Mouse (Mus musculus) stomach, postnatal 0 days (tissue): Measurements from ENCODE around the gene Dtx4.

Source experiments
- CTCF ChIP-seq: IDR thresholded peaks from 2 replicates; pipeline ENCODE4 v1.5.1; 2016; ENCODE audit warnings: antibody characterized with exemption, low read depth, mild to moderate bottlenecking, moderate library complexity
- EP300 ChIP-seq: optimal IDR thresholded peaks from 2 replicates; pipeline ENCODE3; 2016; ENCODE audit warnings: antibody characterized with exemption

- TF ChIP-seq CTCF (no peak), EP300 (no peak)
Observed at GRCm38 (mm10) chr19:12498321-12498720, 2.9 kb downstream of the Dtx4 start.
